Mouse (Mus musculus) mature B cell (primary cell): Measurements from ENCODE around the gene Hpdl.
"Not testable (repeated sequence)": the region's sequence is repeated elsewhere in the genome, so short reads cannot be mapped to it uniquely, and the experiment has no call there.

Source experiments
- in situ Hi-C: fragments of 300-500 bp; cut with MboI; formaldehyde crosslinking; loops from 2 replicates; pipeline ENCODE4 v1.14.3; 2019

Gene Hpdl

GRCm38 (mm10) chr4:116821694-116822016 is at the start of gene Hpdl:
TSS of gene Hpdl (minus strand) at chr4:116821707.
- in situ Hi-C loops, result loop anchor here (10.0 kb wide), 2 partner anchors 163 to 313 kb away; partner anchors contain the start of gene Plk3

GRCm38 (mm10) chr4:116869898-116870297 is 48.4 kb upstream of the Hpdl start:
- in situ Hi-C loops, result no loop called here

- in situ Hi-C loops, result no loop called here
Measured at GRCm38 (mm10) chr4:116862023-116862422, 40.5 kb upstream of the Hpdl start.

DNA sequence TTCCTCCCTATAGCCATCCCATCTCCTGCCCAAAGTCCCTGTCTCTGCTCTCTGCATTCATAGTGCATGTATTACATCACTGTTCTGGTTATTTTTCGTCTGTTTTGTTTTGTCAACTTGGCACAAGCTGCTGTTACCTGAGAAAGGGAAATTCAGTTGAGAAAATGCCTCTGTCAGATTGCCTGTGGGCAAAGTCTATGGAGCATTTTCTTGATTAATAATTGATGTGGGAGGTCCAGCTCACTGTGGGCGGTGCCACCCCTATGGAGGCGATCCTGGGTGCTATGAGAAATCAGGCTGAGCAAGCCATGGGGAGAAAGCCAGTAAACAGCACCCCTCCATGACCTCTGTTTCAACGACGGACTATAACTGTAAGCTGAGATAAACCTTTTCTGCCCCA is 38.2 kb upstream of the Hpdl start:
- in situ Hi-C loops, result no loop called here

GRCm38 (mm10) chr4:116857203-116857602 is 35.7 kb upstream of the Hpdl start:
- in situ Hi-C loops, result no loop called here

DNA sequence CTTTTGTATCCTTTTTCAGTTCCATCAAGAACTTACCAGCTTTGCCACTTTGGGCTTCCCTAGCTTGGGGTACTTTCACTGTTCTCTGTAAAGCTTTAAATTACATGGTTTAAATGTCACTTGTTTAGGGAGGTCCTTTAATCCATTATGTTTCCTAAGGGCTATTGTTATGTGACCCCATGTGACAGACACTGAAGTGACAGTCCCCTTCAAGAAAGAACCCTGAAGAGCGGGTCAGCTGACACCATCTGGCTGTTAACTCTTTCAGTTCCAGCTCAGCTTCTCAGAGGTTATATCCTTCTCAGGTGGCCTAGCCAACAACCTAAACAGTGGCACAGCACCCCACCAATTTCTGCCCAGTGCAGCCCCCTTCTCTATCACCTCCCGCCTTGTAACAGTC is 32.8 kb upstream of the Hpdl start:
- in situ Hi-C loops, result no loop called here

- in situ Hi-C loops, result no loop called here
Measured at GRCm38 (mm10) chr4:116849901-116850300, 28.4 kb upstream of the Hpdl start.

DNA sequence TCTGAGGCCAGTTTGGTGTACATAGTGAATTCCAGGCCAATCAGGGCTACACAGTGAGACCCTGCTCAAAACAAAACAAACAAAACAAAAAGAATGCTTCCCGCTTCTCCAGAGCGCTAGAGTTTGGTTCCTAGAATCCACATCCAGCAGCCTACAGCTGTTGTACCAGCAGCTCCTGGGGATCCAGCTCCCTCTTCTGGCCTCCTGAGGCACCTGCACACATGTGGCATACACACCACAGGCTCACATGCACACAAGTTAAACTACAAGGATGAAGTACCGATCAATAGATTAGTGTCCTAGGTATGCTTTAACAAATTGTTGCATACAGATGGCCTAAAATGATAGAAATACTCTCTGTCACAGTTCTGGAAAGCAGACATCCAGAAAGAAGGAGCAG is 22.8 kb upstream of the Hpdl start:
- in situ Hi-C loops, result no loop called here

DNA sequence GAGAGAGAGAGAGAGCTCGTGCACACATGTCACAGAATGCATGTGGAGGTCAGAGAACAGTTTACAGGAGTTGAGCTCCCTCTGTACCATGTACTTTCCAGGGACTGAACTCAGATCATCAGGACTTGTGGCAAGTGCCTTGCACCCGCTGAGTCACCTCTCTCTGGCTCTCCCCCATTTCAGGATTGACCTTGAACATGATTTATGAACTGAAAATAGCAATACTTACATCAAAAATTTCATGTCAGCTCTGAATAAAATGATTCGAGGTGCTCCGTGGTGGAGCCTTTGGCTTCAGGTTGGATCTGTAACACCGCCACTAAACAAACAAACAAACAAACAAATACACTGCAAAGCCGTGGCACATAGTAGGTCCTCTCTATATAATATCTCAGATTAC is 19.3 kb upstream of the Hpdl start:
- in situ Hi-C loops, result no loop called here

- in situ Hi-C loops, result not testable (repeated sequence)
Measured at GRCm38 (mm10) chr4:116840096-116840495, 18.6 kb upstream of the Hpdl start.

DNA sequence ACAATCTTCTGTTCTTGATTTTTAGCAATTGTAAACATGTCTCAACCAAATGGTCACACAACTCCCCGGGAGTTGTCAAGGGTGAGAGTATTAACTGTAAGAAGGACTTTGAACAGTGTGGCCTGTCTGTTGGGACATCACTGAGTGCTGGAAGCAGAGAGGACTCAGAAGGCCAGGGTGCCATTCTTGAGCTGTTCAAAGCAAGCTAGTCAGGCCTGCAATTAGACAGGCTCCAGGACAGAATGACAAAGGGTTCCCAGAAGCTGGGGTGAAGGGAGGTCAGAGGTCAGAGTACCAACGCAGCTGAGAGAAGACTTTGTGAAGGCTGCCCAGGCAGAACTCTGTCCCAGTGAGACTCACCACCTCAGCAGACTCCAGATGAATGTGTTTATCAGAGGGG is 17.5 kb upstream of the Hpdl start:
- in situ Hi-C loops, result no loop called here

GRCm38 (mm10) chr4:116830070-116830368 is 8.5 kb upstream of the Hpdl start:
- in situ Hi-C loops, result no loop called here

- in situ Hi-C loops, result loop anchor here (10.0 kb wide), 2 partner anchors 155 to 305 kb away; partner anchors contain the start of gene Plk3
Measured at GRCm38 (mm10) chr4:116829364-116830069, 8.0 kb upstream of the Hpdl start.

DNA sequence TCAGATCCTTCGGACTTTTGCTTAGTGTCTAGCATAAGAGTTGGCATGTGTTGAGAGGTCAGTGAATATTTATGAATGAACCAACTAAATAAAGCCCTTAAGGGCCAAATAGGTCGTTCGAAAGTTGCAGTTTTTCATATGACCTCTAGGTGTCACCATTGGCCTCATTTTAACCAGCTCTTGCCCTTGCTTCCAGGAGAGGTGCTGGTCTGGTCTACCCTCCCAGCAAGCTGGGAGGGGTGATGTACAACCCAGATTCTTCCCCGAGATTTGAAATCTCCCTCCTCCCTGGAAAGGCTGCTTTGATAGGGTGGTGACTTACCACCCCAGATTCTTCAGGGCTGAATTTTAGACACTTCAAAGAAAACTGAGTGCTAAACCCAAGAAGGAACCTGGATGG is 6.3 kb upstream of the Hpdl start:
- in situ Hi-C loops, result loop anchor here (10.0 kb wide), 2 partner anchors 157 to 307 kb away; partner anchors contain the start of gene Plk3

DNA sequence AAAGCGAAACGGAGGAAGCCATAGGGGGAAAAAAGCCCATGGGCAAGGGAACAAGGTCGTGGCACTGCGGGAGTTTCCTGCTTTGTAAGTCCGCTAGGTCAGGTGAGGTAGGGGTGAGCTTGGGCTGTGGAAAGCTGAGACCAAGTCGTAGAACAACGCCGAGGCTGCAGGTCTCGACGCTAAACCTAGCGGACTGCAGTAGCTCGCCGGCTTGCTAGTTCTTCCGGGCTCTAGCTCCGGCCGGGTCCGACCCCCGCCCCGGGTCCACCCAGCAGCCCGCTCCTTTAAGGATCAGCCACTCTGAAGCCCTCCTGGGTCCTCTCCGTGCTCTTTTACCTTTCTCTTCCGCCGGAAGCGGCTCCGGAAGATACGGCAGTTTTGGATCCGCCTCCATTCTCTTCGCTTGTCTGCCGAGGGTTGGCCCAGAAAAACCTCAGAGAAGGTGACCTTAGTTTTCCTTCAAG is 3.1 kb upstream of the Hpdl start:
- in situ Hi-C loops, result loop anchor here (10.0 kb wide), 2 partner anchors 160 to 310 kb away; partner anchors contain the start of gene Plk3

DNA sequence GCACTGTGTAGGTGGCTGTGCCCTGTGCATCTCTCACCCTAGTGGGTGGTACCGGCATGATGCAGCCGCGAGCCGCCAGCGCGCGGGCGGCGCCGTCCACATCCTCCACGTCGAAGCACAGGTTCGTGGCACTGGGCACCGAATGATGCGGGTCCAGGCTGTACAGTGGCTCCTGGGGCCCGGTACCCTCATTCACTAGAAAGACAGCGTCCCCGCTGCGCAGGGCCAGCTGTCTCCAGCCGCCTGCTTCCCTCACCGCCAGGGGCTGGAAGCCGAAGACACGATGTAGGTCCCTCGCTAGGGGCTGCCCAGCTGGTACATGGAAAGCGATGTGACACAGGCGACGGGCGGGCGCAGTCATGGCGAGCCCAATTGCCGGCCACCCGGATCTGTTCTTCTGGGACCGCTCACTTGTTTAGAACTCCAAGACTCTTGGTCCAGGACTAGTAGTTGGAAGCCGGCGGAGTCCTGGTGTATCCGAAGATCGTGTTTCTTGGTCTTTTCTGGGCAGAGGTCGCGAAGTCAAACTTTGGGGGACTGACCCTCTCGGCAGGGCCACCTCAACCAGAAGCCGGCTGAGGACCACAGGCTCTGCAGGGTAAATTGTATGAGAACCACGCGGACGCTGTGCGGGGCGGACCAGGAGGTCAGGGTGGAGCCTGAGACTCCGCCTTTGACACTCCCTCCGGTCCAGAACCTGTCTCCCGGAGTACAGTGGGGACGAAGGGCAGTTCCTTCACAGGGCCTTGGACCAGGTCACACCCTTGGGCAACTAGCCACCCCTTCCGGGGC is 409 bp downstream of the Hpdl start:
- in situ Hi-C loops, result loop anchor here (10.0 kb wide), 2 partner anchors 164 to 314 kb away; partner anchors contain the start of gene Plk3

- in situ Hi-C loops, result loop anchor here (10.0 kb wide), 2 partner anchors 165 to 315 kb away; partner anchors contain the start of gene Plk3
Measured at GRCm38 (mm10) chr4:116819968-116820901, 1.3 kb downstream of the Hpdl start.

DNA sequence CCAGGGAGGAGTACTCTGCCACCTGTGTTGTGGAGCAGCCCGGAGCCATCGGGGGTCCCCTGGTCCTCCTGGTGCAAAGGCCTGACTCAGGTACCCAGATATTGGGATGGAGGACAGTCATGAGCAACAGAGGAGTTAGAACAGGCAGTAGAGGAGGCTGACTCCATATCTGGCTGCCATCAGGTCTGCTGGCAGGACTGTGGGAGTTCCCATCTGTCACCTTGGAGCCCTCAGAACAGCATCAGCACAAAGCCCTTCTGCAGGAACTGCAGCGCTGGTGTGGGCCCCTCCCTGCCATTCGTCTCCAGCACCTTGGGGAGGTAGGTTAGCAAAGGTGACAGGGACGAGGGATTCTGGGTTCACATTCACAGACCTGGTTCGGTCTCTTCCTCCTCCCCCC is 4.0 kb downstream of the Hpdl start:
- in situ Hi-C loops, result no loop called here

GRCm38 (mm10) chr4:116815276-116815675 is 6.2 kb downstream of the Hpdl start:
- in situ Hi-C loops, result no loop called here

DNA sequence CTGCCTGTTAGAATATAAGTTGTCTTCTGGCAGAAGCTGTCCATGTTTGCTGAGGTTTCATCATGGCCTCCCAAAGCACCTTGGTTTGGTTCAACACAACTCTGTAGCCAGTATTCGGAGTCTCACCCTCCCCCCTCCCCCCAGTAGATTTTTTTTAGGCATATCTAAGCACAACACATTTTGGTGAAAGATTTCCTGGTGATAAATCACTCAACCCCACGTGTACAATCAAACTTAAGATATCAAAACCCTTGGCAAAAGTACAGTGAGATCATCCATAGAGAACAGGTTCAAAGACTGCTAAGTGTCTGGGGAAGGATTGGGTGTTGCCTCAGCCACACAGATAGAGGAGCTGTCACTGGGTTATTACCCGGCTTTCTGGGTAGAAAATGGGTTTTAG is 10.5 kb downstream of the Hpdl start:
- in situ Hi-C loops, result no loop called here

DNA sequence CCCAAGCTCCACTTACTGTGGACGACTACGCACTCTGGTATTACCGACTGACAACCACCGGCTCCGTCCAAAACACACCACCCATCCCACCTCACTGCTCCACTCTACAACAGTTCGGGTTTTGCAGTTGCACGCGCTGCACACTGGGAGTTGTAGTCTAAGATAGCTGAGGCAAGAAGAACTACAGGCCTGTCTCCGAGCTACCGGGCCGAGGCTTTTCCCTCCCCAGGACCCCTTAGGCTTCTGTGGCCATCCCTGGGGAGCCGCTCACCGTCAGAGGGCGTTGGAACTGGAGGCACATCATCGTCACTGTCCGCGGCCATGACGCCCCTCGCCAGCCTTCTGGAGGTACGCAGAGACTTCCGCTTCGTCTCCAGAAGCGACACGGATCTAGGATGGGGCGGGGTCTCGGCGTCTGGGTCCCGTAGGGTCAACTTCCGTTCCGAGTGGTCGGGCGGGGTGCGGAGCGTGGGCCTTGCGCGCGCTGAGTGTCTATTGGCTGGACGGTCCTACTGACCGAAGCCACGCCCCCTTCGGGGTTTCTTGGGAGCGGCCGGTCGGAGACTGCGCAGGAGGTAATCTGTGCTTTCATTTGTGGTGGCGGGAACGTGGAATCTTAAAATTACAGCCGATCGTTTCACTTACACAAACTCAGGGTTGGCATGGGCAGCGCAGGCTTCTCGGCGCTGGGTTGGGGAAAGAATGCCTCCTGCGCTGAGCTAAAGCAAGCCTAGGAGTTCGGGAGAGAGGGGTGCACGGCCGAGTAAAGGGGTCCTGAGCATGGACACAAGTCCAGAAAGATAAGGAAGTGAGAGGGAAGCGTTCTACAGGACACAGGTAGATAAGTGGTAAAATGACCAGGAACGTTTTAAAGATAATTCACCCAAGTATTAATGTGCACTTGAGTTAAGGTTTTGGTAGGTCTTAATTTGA is 14.0 kb downstream of the Hpdl start, which contains the start of the genes Toe1 and Mutyh:
Gene Toe1 (minus strand): TSS at position 444 of the 933 bp plus-strand sequence.
Gene Mutyh (plus strand): TSS at position 527 of the 933 bp plus-strand sequence.
- in situ Hi-C loops, result no loop called here
